Mouse (Mus musculus): ENCODE data around the gene Clic6.

The Clic6 gene

DNA sequence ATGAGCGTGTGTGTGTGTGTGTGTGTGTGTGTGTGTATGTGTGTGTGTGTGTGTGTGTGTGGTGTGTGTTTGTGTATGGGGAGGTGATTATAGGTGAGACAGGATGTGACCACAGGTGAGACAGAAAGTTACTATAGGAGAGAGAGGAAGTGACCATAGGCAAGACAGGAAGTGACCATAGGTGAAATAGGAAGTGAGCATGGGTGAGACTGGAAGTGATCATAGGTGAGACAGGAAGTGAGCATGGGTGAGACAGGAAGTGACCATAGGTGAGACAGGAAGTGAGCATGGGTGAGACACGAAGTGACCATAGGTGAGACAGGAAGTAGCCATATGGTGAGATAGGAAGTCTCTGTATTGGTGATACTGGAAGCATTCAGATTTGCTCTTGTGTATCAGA is 49.7 kb downstream of the Clic6 start:
- no peak for DNase-seq

DNA sequence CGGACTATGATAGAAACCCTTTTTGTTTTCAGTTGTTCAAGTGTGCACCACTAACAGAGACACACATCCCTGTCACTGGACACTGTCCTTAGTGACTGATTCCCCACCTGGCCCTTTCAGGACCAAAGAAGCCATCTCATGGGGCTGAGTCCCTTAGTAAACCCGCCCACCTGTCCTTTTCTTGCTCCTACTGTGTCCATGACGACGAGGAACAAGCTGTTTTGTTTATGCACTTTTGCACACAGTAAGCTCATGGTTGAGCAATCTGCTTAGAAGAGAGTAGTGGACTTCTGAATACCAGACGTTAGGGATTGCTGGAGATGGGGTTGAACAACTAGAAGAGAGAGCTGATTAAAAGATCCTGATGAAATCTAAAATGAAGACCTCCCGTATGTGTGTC is 52.8 kb downstream of the Clic6 start:
- no peak for DNase-seq

DNA sequence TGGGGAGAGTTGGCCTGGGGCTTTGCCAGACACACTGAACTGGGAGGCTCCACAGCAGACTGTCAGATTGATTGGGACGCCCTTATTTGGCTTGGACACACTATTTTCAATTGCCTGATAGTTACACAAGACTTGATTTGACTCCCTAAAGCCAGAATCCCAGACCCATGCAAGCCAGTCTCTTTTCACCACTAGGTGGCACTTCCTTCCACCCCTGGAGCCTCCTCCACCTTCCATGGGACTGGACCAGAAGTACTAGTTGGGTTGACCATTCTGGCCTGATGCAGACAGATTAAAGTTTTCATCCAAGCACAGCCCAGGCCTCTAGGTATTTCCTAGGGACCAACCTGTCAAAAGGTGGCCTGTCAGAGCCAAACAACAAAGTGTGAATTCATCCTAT is 58.7 kb downstream of the Clic6 start:
- DNase-seq, result peak; percentile 44 to 55

DNA sequence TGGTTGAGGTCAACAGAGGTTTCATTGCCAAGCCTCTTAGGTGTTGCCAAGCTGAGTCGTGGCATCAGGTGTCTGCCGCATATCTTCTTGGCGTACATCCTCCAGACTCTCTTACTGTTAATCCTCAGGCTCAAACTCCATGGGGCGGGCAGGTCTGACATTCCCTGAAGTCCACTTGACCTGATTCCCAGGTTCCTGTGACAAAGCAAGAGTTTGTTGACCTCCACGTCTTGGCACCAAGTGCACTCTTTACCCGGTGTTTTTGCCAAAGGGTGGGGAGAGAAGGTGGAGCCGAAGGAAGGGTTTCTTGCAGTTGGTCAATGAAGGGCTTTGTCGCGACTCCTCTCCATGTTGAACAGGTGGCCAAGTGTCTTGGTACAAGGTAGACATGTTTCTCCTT is 63.1 kb downstream of the Clic6 start:
- peak; percentile 62 for DNase-seq

DNA sequence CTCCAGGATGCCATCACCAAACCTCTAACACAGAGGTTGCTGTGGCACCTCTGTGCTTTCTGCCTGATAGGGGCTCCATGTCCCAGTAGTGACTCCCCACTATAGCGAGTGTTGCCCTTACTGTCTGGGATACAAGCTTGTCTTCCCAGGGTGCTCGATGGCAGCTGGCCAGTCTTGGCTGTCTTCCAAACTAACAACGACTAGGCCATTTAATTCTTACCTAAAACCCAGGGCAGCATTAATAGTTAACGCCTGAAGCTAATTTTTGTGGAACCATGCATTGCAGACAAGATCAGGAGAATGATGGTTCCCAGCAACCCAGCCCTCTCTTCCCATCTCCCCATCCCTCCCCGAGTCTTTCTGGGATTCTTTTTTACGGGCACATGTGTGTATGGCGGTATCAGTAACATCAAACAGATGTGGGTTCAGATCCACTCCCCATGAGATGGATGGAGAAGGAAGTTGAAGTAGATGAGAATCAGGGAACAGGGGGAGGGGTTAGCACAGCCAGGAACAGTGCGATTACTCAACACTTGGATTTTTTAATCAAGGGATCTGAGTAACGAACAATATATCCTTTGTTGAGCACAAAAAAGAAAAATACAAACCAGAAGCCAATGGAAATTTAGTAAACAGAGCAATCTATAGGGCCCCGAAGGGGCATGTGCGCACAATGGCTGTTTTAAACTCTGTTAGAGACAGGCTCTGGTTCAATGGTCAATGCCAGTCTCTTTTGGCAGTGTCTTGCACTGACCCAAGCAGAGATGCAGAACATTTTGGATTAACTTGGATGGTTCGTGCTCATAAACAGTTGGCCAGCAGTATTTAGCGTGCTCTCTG is 66.0 kb downstream of the Clic6 start:
- peak; percentile 74 to 85 for DNase-seq

DNA sequence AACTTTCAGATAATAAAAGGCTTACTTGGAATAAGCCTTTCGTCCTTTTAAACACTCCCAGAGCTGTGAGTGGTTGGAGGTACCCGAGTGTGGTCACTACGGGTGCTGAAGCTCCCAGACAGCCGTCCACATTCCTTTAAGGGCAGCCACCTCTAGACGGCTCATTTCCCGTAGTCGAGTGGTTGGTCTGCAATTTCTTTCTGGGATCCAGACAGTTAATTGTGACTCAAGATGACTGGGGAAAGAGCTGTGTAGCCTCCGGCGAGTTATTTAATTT is 66.5 kb downstream of the Clic6 start:
- peak in 1 of 2 experiments; percentile 11 for DNase-seq

DNA sequence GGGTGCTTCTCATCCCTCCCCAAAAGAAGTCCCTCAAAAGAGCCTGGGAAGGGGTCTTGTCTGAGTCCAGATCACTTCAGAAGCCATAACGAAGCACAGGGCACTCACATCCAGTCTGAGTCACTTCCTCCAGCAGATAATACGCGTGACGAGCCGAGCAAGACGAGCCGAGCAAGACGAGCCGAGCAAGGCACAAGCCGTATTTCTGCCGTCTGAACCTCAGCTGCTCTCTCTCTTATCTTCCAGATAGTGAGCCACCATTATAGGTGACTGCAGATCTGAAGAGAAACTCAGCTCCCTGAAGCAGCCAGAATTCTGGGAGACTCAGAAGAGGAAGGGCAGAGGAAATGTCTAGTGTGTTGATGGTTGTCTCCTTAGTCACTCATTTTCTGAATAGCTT is 67.3 kb downstream of the Clic6 start:
- DNase-seq, result no peak

DNA sequence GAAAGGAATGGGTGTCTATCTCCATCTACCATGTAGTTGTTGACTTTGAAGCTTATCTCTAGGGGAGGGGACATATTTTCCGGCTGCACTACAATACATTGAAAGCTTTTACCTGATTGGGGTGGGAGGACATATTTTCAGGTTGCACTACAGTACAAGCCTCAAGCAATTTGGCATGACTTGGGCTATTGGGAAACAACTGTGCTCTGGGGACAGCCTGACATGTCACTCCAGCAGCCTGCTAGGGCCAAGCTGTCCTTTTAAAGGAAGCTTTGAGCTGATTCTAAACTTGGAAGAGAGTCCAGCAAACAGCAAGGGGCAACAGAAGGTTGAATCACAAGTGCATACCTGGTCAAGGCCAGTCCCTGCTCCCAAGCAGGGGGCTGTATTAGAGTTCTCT is 69.5 kb downstream of the Clic6 start:
- no peak for DNase-seq

DNA sequence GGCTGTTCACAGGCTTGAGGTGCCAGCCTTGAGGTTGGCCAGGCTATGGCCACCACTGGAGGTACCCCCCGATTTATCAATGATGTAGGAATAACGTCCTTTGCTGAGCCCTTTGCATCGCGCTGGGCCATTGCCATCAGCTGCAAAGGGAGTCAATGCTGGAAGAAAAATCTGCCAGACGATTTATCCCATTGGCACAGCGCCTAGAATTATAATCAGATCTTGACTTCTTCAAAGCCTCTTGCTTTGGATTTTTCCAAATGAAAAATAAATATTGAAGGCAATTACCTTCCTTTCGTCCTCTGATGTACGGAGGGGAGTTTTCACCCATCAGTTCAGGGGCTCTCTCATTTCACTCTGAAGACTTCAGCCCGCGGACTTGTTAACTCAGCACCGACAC is 79.8 kb downstream of the Clic6 start:
- no peak for DNase-seq

DNA sequence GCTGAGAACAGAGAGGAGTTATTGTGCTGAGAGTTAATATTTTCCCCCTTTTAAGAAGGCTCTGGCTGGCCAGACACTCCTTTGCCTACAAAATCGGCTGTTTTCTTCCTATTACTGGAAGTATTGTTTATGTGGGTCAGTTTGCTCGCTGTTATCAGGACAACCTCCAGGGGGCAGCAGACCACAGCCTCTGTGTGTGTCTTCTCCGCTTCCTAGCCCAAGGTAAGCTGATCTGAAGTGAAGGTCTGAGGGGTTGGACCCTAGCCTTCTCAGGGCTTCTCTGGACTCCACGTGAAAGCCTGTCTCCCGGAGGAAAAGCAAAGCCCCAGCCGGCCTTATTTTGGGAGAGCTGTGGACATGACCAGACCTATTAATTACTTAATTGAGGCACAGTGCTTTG is 80.2 kb downstream of the Clic6 start:
- peak; percentile 80 to 92 for DNase-seq

DNA sequence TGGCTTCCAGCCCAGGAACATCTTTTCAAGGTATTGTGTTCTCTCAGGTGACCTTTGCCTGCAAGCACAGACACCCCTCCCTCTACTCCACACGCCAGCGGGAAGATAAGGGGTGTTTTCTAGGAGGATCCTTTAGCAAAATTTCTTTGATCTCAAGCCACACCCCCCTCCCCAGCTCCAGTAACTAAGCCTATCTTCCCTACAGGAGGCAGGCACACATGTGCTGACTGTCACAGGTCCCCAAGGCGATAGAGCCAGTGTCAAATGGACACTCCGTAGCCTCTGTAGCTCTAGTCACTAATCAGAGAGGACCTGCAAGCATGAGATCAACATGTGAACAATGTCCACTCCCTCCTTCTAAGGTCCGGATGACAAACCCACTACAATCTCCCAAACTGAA is 80.6 kb downstream of the Clic6 start:
- no peak for DNase-seq

DNA sequence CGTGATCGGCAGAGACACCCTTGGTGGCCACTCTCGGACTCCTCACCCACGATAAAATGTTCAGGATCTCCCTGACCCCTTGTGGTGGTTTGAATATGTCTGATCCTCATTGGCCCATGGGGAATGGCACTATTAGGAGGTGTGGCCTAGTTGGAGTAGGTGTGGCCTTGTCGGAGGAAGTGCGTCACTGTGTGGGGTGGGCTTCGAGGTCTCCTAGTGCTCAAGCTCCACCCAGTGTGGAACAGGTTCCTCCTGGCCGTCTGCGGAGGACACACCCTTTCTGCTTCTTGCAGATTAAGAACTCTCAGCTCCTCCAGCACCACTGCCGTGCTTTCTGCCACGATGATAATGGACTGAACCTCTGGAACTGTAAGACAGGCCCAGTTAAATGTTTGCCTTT is 85.7 kb downstream of the Clic6 start:
- no peak for DNase-seq

DNA sequence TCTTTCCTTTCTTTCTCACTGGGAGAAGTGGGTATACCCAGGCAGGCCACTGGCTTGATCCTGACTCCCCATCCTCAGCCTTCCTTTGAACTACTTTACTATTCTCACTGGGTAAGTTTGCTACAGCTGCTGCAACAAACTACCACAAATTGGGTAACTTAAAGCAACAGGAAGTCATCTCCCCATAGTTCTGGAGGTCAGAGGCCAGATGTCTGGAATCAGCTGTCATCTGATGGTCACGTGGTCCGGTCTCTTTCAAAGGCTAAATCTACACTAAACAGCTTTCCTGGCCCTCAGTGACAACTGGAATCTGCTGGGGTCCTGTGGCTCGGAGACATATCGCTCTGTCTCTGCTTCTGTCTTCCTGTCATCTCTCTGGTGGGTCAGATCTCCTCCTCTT is 87.7 kb downstream of the Clic6 start:
- no peak for DNase-seq

DNA sequence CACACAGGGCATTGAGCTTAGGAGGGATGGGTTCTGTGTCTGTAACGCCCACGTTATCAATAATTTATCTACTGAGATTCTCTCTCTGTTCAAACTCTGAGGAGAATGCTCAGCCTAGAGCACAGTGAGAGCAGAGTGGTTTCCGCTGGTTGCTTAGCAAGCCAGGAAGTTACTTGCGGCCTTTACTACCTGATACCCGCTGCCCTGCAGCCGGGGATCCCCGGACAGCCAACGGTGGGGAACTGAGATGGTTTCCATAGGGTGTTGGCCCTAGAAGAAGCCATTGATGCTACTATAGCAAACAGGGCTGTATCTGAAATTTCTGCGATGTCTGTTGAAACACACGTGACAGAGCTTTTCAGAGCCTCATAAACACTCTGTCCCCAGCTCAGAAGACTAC is 90.3 kb downstream of the Clic6 start:
- DNase-seq, result no peak

DNA sequence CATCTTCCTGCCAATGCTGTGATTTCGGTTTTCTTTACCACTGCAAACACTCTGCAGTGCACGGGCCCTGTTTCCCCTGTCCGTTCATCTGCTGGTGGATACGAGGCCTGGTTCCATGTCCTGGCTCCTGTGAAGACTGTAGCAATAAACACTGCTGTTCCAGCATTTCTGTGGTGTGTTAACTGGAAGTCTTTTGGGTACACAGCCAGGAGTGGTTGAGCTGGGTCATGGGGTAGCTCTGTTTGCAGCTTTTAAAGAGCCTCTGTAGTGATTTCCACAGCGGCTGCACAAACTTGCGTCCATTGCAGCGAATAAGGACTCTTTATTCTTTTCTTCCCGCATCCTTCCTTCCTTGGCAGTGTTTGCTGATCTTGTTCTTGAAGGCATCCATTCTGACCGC is 91.8 kb downstream of the Clic6 start:
- no peak for DNase-seq

DNA sequence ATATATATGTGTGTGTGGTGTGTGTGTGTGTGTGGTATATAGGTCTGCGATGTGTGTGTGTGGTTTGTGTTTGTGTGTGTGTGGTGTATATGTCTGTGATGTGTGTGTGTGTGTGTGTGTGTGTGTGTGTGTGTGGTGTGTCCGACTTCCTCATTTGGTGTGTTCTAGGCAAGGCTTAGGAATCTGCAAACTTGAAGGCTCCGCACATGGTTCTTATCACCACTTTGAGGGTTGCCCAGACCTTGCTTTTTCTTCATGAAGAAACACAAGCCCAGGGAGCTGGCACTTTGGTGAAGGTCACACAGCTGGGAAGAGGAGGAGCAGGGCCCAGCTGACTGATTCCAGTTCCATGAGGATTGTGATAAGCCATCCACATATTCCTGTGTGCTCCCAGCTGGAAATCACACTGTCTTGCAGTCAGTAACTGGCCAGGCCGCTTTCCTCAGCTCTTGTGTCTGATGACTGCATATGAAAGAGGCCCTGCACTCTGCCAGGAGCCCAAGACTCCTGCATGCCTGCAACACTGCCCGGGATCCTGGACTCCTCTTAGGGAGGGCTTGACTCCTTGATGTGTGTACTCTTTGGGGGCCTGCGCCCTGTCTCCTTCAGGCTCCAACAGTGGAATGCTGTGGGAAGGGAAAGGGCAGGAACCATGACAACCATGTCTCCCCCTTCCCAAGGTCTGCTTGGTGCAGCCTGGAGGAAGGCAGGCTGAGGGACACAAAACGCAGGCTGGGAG is 93.5 kb downstream of the Clic6 start:
- DNase-seq, result no peak

DNA sequence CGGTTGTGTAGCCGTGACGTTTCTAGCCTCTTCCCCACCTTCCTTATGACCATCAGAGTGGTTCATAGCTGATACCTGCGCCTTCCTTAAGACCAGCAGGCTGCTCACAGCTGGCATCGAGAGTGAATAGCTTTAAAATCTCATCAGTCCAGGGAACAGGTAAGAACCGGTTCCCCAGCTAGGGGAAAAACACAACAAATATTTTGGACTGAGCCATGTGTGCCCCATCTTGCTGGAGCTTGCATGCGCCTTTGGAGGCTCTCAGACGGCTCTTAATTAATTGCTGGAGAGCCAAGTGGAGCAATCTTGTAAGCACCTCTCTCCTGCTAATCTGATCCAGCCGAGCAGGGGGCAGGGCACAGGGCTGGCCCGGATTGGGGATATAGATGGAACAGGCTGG is 95.4 kb downstream of the Clic6 start:
- no peak for DNase-seq

DNA sequence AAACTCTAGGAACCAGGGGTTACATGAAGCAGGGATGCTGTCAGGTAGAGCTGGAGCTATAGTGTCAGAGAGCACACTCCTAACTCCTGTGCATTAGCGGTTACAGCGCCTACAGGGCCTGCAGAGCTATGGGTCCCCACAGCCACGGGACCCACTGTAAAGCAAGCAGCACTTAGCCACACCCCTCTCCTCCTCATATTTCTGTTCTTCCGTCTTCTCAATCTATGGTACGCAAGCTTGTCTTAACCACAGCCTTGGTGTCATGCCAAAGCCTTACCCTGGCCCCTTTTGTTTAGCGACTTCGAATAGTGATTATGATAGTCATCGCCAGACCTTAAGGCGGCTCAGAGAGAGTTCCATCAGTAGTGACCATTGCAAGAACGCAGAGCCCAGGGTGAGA is 96.2 kb downstream of the Clic6 start:
- no peak for DNase-seq

DNA sequence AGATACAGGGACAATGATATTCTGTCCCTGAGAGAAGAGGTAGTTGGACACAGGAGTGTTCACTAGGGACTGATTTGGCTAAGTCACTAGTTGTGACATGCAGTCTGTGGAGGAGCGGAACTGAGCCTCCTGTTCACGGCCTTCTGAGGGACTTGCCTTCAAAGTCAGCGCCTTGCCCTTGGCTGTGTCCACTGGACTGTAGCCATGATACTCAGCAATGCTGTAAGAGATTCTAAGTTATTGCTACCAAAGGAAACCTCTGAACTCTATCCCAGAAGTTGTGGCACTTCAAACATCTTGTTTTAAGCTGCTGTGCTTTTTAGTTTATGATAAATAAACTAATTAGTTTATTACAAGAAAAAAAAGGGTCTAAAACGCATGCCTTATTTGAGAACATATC is 102.3 kb downstream of the Clic6 start:
- no peak for DNase-seq

All from kidney, postnatal 36 days (tissue).